Comparison of ENCODE assay signal across 8 mouse cellular contexts in the genomic region with DNA sequence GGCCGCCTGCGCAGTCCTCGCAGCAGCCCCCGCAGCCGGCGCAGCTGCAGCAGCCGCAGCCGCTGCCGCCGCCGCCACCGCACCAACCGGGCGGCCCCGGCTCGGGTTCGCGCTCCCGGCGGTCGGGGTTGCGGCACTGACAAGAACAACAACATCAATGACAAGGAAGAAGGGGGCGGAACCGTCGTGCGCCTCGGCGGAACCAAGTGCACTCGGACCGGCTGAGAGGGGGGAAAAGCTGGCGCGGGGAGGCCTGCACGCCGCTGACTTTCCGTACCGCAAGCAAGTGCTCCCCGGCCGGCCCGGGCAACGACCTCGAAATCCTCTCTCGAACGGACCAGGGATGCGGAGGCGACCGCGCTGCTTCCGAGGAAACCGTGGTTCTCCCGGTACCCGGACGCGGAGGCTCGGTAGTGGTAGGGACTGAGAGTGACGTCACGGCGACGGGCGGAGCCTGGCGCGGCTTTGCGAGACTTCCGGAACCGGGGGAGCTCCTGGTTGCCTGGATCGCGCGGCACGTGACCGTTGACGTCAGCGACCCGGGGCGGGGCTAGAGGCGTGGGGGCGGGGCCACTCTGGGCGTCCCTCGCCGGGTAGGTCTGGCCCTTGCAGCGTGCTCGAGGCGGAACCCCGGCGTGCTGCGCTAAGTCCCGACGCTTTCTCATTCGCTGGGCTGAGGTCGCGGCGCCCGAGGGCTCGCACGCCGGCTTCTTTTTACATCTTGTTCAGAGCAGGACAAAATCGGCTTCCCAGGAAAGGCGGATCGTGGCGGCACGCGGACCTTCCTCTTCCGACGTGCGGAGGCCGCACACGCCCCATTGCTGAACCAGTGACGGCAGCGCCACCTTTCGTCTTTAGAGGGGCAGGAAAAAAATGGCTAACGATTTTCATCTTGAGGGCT. TPM values are rescaled to one million over a fixed set of nuclear protein-coding genes. Genes with fewer than 3 reads are reported as not detected.
DNase-seq lines count a peak whose midpoint lies in the region; ATAC-seq and TF ChIP-seq lines count a peak whose summit lies in the region.

A gene (minus strand): TSS at position 401 of the 901 bp plus-strand sequence.

- peak; percentile 52 for TF ChIP-seq CTCF in E14TG2a.4 (conservative IDR thresholded peaks at IDR 0.05; ENCODE audit: low read length)
- TF ChIP-seq CTCF in heart, postnatal 0 days (IDR thresholded peaks at IDR 0.05; ENCODE audit: low read depth), result peak; percentile 72
- peak; percentile 31; the same call in 1 of the 2 replicates for TF ChIP-seq CTCF in testis, adult 2 months (IDR thresholded peaks at IDR 0.05; ENCODE audit: control insufficient read depth, insufficient read depth, insufficient replicate concordance, low read depth, low read length)

- H3K27me3 ChIP-seq in E14TG2a.4 (ENCODE audit: insufficient read depth, low read length), result no peaks in the 10 kb centered on the region
- H3K27me3 ChIP-seq in forebrain, embryonic 12.5 days, result no peaks in the 10 kb centered on the region
- no peaks in the 10 kb centered on the region for H3K27me3 ChIP-seq in heart, postnatal 0 days (ENCODE audit: control insufficient read depth, insufficient read depth, low read length)
- H3K27me3 ChIP-seq in liver, embryonic 16.5 days (ENCODE audit: control insufficient read depth, insufficient read depth, low read depth, low read length), result no peaks in the 10 kb centered on the region
- H3K27me3 ChIP-seq in neural tube, embryonic 13.5 days, result no peaks in the 10 kb centered on the region
- H3K27me3 ChIP-seq in testis, adult 2 months (ENCODE audit: control insufficient read depth, insufficient read depth, low read length), result no peaks in the 10 kb centered on the region

- H3K27ac ChIP-seq in forebrain, embryonic 12.5 days, result peak within 1 kb of the TSS; percentile 94
- peak within 1 kb of the TSS; percentile 96 for H3K27ac ChIP-seq in heart, postnatal 0 days (ENCODE audit: low read depth)
- H3K27ac ChIP-seq in liver, embryonic 16.5 days (ENCODE audit: low read length), result peak within 1 kb of the TSS; percentile 98
- H3K27ac ChIP-seq in neural tube, embryonic 13.5 days (replicated peaks), result peak within 1 kb of the TSS; percentile 97
- peak within 1 kb of the TSS; percentile 98 for H3K27ac ChIP-seq in testis, adult 2 months (ENCODE audit: control insufficient read depth, insufficient read depth, low read depth, low read length)

- peak; percentile 97 for ATAC-seq in forebrain, embryonic 12.5 days (ENCODE audit: low FRiP score)
- peak; percentile 96 for ATAC-seq in heart, postnatal 0 days (ENCODE audit: insufficient read depth, low read depth)
- peak; percentile 88 for ATAC-seq in liver, embryonic 16.5 days (ENCODE audit: low read depth)
- ATAC-seq in neural tube, embryonic 13.5 days (ENCODE audit: low read depth), result peak; percentile 99

- peak within 1 kb of the TSS; percentile 93 for H3K9ac ChIP-seq in forebrain, embryonic 12.5 days
- peak within 1 kb of the TSS; percentile 94 for H3K9ac ChIP-seq in heart, postnatal 0 days (replicated peaks; ENCODE audit: low read depth, low read length)
- H3K9ac ChIP-seq in liver, embryonic 16.5 days (ENCODE audit: low read depth, low read length), result peak within 1 kb of the TSS; percentile 97
- peak within 1 kb of the TSS; percentile 92 for H3K9ac ChIP-seq in neural tube, embryonic 13.5 days

- H3K4me2 ChIP-seq in forebrain, embryonic 12.5 days, result peak within 1 kb of the TSS; percentile 85
- peak within 1 kb of the TSS; percentile 98 for H3K4me2 ChIP-seq in heart, postnatal 0 days (ENCODE audit: low read depth, low read length)
- H3K4me2 ChIP-seq in liver, embryonic 16.5 days (ENCODE audit: low read depth, low read length), result peak within 1 kb of the TSS; percentile 77
- H3K4me2 ChIP-seq in neural tube, embryonic 13.5 days, result peak within 1 kb of the TSS; percentile 90

- no peak; the same call in 1 of the 2 replicates for TF ChIP-seq EP300 in heart, postnatal 0 days (IDR thresholded peaks at IDR 0.05; ENCODE audit: low read depth)

- no peaks in the 10 kb centered on the region for H3K9me3 ChIP-seq in E14TG2a.4 (ENCODE audit: low read length)
- H3K9me3 ChIP-seq in forebrain, embryonic 12.5 days, result no peaks in the 10 kb centered on the region
- no peaks in the 10 kb centered on the region for H3K9me3 ChIP-seq in heart, postnatal 0 days (replicated peaks; ENCODE audit: control insufficient read depth, low read length)
- no peaks in the 10 kb centered on the region for H3K9me3 ChIP-seq in liver, embryonic 16.5 days (replicated peaks; ENCODE audit: control insufficient read depth, low read length)
- no peaks in the 10 kb centered on the region for H3K9me3 ChIP-seq in neural tube, embryonic 13.5 days

- peaks cover 11% of the 10 kb centered on the region for H3K36me3 ChIP-seq in E14TG2a.4 (ENCODE audit: insufficient read depth, low read length)
- no peaks in the 10 kb centered on the region for H3K36me3 ChIP-seq in forebrain, embryonic 12.5 days (replicated peaks)
- no peaks in the 10 kb centered on the region for H3K36me3 ChIP-seq in heart, postnatal 0 days (replicated peaks; ENCODE audit: control insufficient read depth, insufficient read depth, low read length)
- no peaks in the 10 kb centered on the region for H3K36me3 ChIP-seq in liver, embryonic 16.5 days (ENCODE audit: control insufficient read depth, insufficient read depth)
- no peaks in the 10 kb centered on the region for H3K36me3 ChIP-seq in neural tube, embryonic 13.5 days
- no peaks in the 10 kb centered on the region for H3K36me3 ChIP-seq in testis, adult 2 months (ENCODE audit: control insufficient read depth, insufficient read depth, low read length)

- H3K4me1 ChIP-seq in E14TG2a.4 (replicated peaks; ENCODE audit: low read depth, low read length), result peaks cover 36% of the 10 kb centered on the region
- H3K4me1 ChIP-seq in forebrain, embryonic 12.5 days, result peaks cover 26% of the 10 kb centered on the region
- H3K4me1 ChIP-seq in heart, postnatal 0 days (ENCODE audit: control insufficient read depth, insufficient read depth), result peaks cover 15% of the 10 kb centered on the region
- peaks cover 15% of the 10 kb centered on the region for H3K4me1 ChIP-seq in liver, embryonic 16.5 days (ENCODE audit: control insufficient read depth, low read depth, low read length)
- H3K4me1 ChIP-seq in neural tube, embryonic 13.5 days (replicated peaks), result peaks cover 33% of the 10 kb centered on the region
- peaks cover 6% of the 10 kb centered on the region; the same call in 1 of the 2 replicates for H3K4me1 ChIP-seq in testis, adult 2 months (ENCODE audit: control insufficient read depth, insufficient read depth, low read length)

- peak within 1 kb of the TSS; percentile 95 for H3K4me3 ChIP-seq in E14TG2a.4 (replicated peaks; ENCODE audit: low read length)
- H3K4me3 ChIP-seq in forebrain, embryonic 12.5 days (replicated peaks), result peak within 1 kb of the TSS; percentile 95
- peak within 1 kb of the TSS; percentile 100 for H3K4me3 ChIP-seq in heart, postnatal 0 days (ENCODE audit: low read depth, low read length)
- peak within 1 kb of the TSS; percentile 92 for H3K4me3 ChIP-seq in liver, embryonic 16.5 days (ENCODE audit: low read depth, low read length)
- H3K4me3 ChIP-seq in neural tube, embryonic 13.5 days, result peak within 1 kb of the TSS; percentile 93
- H3K4me3 ChIP-seq in testis, adult 2 months (ENCODE audit: control insufficient read depth, low read depth, low read length), result peak within 1 kb of the TSS; percentile 96

- WGBS in forebrain, embryonic 12.5 days, result under 1% methylated on average over 109 of the region's 109 CpGs
- under 1% methylated on average over 99 of the region's 109 CpGs for WGBS in heart, postnatal 0 days
- WGBS in liver, embryonic 16.5 days (ENCODE audit: insufficient replicate concordance), result under 1% methylated on average over 105 of the region's 109 CpGs
- under 1% methylated on average over 109 of the region's 109 CpGs for WGBS in neural tube, embryonic 13.5 days

- peak; percentile 64 for TF ChIP-seq POLR2A in testis, adult 2 months (IDR thresholded peaks at IDR 0.05; ENCODE audit: control insufficient read depth, low read depth, low read length)

- DNase-seq in c-Kit-positive CD71-positive TER-119-positive erythroid progenitor cells, embryonic 14.5 days (ENCODE audit: low spot score), result peak; percentile 96
- DNase-seq in heart, postnatal 0 days (ENCODE audit: low spot score), result peak; percentile 95
- DNase-seq in kidney, postnatal 4 days, result peak; percentile 98 to 99

RNA-seq across cellular contexts. Expression of the gene that starts here (rescaled TPM):
- polyA plus RNA-seq in forebrain, embryonic 12.5 days (2016; fragmentation: Nextera tagmentation; extraction: Ambion mirVana), result 9.1 and 10.0 TPM in 2 replicates
- total RNA-seq in heart, postnatal 0 days (2014; rRNA removed; ENCODE audit: low replicate concordance), result 9.7 and 22.3 TPM in 2 replicates
- 3.6 and 5.5 TPM in 2 replicates for polyA plus RNA-seq in heart, postnatal 0 days (2015; fragmentation: Nextera tagmentation; extraction: Ambion mirVana)
- 2.8 and 3.2 TPM in 2 replicates for polyA plus RNA-seq in liver, embryonic 16.5 days (2015; fragmentation: Nextera tagmentation; extraction: Ambion mirVana)
- 8.6 and 8.8 TPM in 2 replicates for polyA plus RNA-seq in neural tube, embryonic 13.5 days (2015; fragmentation: Nextera tagmentation; extraction: Ambion mirVana)
- polyA plus RNA-seq in testis, adult 2 months (2012; rRNA removed), result 11.6 and 15.9 TPM in 2 replicates

Comparison
In these comparisons a context has a peak if more than half of its experiments do, and no peak if none do; other contexts are left out.
1. Peak in every context shown above with its lines: DNase-seq, ATAC-seq, H3K4me3 ChIP-seq and H3K27ac ChIP-seq.